Mouse (Mus musculus): ENCODE data around the gene Actg2. TPM values are rescaled to one million over a fixed set of nuclear protein-coding genes. Genes with fewer than 3 reads are reported as not detected.
A peak's percentile ranks its signal among the peaks of the same experiment; 100 is the strongest.

Actg2 gene
- polyA plus RNA-seq, 1 experiment from 2014 or later = 1.5 TPM

- Histone ChIP-seq H3K4me3 (replicated peaks) (peak overlapping the region; percentile 77), H3K9me3 (no peaks in the 10 kb centered on the region), H3K4me1 (replicated peaks) (peaks cover 20% of the 10 kb centered on the region), H3K27me3 (no peaks in the 10 kb centered on the region), H3K9ac (replicated peaks) (peak overlapping the region; percentile 51; the same call in 1 of the 2 replicates), H3K4me2 (replicated peaks) (peak overlapping the region; percentile 81), H3K36me3 (peaks cover 5% of the 10 kb centered on the region; the same call in 1 of the 2 replicates), H3K27ac (peak overlapping the region; percentile 69)
- WGBS = 35% methylated on average over 6 of the region's 6 CpGs
- ATAC-seq = peak; percentile 63; the same call in 1 of the 2 replicates
Measured at GRCm38 (mm10) chr6:83507168-83507546, 28.9 kb downstream of the Actg2 start.

GRCm38 (mm10) chr6:83506258-83507167 lies 29.6 kb downstream of the Actg2 start, which contains the start of gene Dguok:
Gene Dguok (minus strand): TSS chr6:83506969.
- Histone ChIP-seq H3K9me3 (no peaks in the 10 kb centered on the region), H3K27ac (peak within 1 kb of the TSS; percentile 92), H3K9ac (replicated peaks) (peak within 1 kb of the TSS; percentile 86), H3K27me3 (no peaks in the 10 kb centered on the region), H3K4me2 (replicated peaks) (peak within 1 kb of the TSS; percentile 81), H3K4me3 (replicated peaks) (peak within 1 kb of the TSS; percentile 77), H3K36me3 (peaks cover 5% of the 10 kb centered on the region; the same call in 1 of the 2 replicates), H3K4me1 (replicated peaks) (peaks cover 20% of the 10 kb centered on the region)
- under 1% methylated on average over 54 of the region's 54 CpGs for WGBS
- ATAC-seq = peak; percentile 100

DNA sequence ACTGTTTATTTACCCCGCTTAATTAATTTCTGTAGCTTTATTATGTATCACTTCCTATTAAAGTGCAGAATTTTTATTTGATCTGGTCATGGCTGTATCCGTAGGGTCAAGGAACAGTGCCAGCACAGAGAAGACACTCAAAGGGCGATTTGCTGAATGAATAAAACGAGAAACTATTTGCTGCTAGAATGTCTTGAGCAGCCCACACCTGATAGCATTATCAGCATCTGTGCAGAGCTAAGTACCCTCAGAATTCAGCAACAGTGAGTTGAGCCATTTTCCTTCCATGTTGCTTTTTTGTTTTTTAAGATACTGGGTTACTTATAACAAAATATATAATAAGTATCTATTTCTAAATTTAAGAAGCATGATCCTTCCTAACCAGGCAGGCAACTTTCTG lies 30.5 kb downstream of the Actg2 start:
- ATAC-seq = no peak
- WGBS = 94% methylated on average over 4 of the region's 4 CpGs
- Histone ChIP-seq H3K9me3 (no peaks in the 10 kb centered on the region), H3K27me3 (no peaks in the 10 kb centered on the region), H3K4me2 (replicated peaks) (peak overlapping the region; percentile 81), H3K27ac (no peak overlapping the region), H3K9ac (replicated peaks) (peak overlapping the region; percentile 86), H3K36me3 (peaks cover 6% of the 10 kb centered on the region; the same call in 1 of the 2 replicates), H3K4me1 (replicated peaks) (peaks cover 20% of the 10 kb centered on the region), H3K4me3 (replicated peaks) (peak overlapping the region; percentile 77)

DNA sequence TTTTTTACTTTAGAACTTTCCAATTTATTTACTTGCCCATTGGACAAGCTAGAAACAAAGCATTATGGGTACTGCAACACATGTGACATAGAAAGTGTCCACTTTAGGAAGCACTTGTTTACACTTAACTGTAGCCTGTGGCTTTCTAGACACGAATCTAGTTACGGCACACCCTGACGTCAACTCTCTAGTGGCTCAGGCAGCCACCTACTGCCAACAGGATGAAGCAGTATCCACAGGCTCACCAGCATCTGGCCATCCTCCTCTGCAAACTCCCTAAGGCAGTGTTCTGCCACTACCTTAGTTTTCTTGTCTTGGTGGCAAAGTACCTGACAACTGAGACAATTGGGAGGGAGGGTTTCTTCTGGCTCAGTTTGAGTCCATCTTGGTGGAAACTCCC lies 32.7 kb downstream of the Actg2 start:
- Histone ChIP-seq H3K36me3 (peaks cover 20% of the 10 kb centered on the region), H3K4me1 (replicated peaks) (peaks cover 20% of the 10 kb centered on the region), H3K9me3 (no peaks in the 10 kb centered on the region), H3K27ac (no peak overlapping the region), H3K4me3 (replicated peaks) (no peak overlapping the region), H3K9ac (replicated peaks) (no peak overlapping the region), H3K4me2 (replicated peaks) (no peak overlapping the region), H3K27me3 (no peaks in the 10 kb centered on the region)
- WGBS = 87% methylated on average over 3 of the region's 3 CpGs
- no peak for ATAC-seq

GRCm38 (mm10) chr6:83502656-83503055 lies 33.4 kb downstream of the Actg2 start:
- H3K36me3 ChIP-seq = peaks cover 26% of the 10 kb centered on the region

DNA sequence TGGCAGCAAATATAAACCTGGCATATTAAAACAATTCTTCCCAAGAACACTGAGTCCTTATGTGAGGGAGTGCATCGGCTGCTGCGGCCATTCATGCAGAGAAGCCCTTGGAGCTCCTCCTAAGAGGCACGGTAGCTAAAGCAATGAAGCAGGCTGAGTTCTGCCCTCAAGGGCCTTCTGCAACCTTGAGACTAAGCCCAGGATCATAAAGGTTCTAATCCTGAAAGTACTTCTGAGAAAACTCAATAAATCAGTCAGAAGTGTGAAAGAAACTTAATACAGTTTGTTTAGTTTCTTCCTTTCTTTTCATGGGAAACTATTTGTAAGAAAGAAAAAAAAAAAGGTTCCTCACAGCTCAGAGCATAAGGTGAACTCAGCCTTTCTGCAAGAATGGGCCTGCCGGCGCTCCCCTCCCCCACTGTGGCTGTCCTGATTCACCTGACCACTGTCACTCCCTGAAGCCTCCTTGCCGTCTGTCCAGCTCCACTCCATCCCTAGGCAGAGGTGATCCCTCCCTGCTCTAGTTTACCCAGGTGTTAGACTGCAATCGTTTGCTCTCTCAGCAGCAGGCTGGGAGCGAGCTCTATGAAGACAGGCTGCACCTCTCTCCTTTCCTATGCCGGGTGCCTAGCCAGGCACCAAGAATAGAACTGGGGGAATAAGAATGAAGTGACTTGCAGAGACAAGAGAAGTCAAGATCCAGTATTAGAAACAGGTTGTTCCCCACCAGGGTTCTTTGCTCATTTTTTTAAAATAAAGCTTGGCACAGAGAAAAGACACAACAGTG lies 34.3 kb downstream of the Actg2 start:
- H3K9ac ChIP-seq (replicated peaks) = no peak overlapping the region
- H3K4me1 ChIP-seq (replicated peaks) = peaks cover 14% of the 10 kb centered on the region
- H3K4me2 ChIP-seq (replicated peaks) = no peak overlapping the region
- H3K9me3 ChIP-seq = no peaks in the 10 kb centered on the region
- H3K27me3 ChIP-seq = no peaks in the 10 kb centered on the region
- 68% methylated on average over 9 of the region's 9 CpGs for WGBS
- H3K27ac ChIP-seq = no peak overlapping the region
- no peak for ATAC-seq
- no peak overlapping the region for H3K4me3 ChIP-seq (replicated peaks)
- H3K36me3 ChIP-seq = peaks cover 30% of the 10 kb centered on the region

More at GRCm38 (mm10) chr6:83502656-83503055, 33.4 kb downstream of the Actg2 start:
- no peak for ATAC-seq
- Histone ChIP-seq H3K27ac (no peak overlapping the region), H3K27me3 (no peaks in the 10 kb centered on the region), H3K4me3 (replicated peaks) (no peak overlapping the region), H3K4me1 (replicated peaks) (peaks cover 19% of the 10 kb centered on the region), H3K9ac (replicated peaks) (no peak overlapping the region), H3K9me3 (no peaks in the 10 kb centered on the region), H3K4me2 (replicated peaks) (no peak overlapping the region)
- WGBS = 84% methylated on average over 3 of the region's 3 CpGs

DNA sequence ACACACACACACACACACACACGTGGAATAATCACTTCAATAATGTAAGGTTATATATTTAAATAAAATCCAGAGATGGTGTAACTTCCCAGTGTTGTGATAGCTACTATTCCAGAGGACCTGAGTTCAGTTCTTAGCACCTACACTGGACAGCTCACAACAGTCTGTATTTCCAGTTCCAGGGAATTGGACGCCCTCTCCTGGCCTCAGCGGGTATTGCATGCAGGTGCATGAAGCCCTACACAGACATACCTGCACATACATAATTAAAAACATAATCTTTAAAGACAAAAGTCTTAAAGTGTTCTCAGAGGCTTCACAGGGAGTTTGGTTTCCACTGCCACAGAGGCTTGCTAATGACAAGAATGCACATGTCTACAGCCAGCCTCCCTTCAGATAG lies 35.6 kb downstream of the Actg2 start:
- no peak overlapping the region for H3K4me2 ChIP-seq (replicated peaks)
- 62% methylated on average over 3 of the region's 3 CpGs for WGBS
- no peak overlapping the region for H3K9ac ChIP-seq (replicated peaks)
- peaks cover 7% of the 10 kb centered on the region for H3K4me1 ChIP-seq (replicated peaks)
- H3K4me3 ChIP-seq (replicated peaks) = no peak overlapping the region
- no peak for ATAC-seq
- H3K27me3 ChIP-seq = no peaks in the 10 kb centered on the region
- H3K27ac ChIP-seq = no peak overlapping the region
- no peaks in the 10 kb centered on the region for H3K9me3 ChIP-seq
- peaks cover 39% of the 10 kb centered on the region for H3K36me3 ChIP-seq

GRCm38 (mm10) chr6:83499078-83499477 lies 37.0 kb downstream of the Actg2 start:
- no peak overlapping the region for H3K4me3 ChIP-seq (replicated peaks)
- no peaks in the 10 kb centered on the region for H3K27me3 ChIP-seq
- H3K36me3 ChIP-seq = peaks cover 42% of the 10 kb centered on the region
- 94% methylated on average over 10 of the region's 10 CpGs for WGBS
- no peak overlapping the region for H3K27ac ChIP-seq
- H3K9me3 ChIP-seq = no peaks in the 10 kb centered on the region
- ATAC-seq = no peak
- H3K4me1 ChIP-seq (replicated peaks) = no peaks in the 10 kb centered on the region
- no peak overlapping the region for H3K9ac ChIP-seq (replicated peaks)
- H3K4me2 ChIP-seq (replicated peaks) = no peak overlapping the region

DNA sequence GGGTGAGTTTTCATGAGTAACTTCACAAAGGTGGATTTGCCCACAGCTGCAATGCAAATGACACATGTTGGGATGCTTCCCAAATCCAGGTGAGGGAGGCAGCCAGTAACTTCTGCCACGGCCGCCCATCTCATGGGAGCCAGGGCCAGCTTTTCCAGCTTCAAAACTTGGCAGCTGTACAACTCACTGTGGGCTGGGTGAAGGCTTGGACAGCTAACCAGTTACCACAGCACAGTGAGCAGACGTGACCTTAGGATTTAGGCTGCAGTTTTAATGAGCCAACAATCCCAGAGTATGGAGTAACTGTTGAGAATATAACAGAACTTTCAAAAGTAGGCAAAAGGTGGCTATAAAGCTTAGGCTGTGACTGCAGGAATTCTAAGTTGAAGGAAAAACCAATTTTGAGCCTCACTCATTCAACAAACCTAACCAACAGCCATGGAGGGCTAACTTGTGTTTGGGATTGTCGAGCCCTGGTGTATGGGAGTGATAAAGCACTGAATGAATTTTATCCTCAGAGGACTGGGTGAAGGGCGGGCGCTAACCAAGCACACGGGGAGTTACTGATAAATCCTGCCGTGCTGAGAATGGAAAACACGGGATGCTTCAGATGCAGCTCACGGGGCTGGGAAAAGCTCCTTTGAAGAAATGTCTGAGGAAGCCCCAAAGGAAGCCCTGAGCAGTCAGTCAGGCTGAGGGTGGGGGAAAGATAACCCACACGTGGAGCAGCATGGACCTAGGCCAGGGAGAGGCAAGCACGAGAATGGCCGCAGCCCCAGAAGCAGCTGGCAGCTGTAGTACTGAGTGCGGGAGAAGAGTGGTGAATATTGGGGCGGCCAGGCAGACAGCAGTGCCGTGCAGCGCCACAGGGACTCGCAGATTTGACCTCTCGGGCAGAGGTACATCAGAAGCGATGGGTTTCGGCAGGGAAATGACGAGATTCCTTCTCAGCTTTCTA lies 39.0 kb downstream of the Actg2 start:
- H3K9ac ChIP-seq (replicated peaks) = no peak overlapping the region
- no peak overlapping the region for H3K27ac ChIP-seq
- no peak for ATAC-seq

DNA sequence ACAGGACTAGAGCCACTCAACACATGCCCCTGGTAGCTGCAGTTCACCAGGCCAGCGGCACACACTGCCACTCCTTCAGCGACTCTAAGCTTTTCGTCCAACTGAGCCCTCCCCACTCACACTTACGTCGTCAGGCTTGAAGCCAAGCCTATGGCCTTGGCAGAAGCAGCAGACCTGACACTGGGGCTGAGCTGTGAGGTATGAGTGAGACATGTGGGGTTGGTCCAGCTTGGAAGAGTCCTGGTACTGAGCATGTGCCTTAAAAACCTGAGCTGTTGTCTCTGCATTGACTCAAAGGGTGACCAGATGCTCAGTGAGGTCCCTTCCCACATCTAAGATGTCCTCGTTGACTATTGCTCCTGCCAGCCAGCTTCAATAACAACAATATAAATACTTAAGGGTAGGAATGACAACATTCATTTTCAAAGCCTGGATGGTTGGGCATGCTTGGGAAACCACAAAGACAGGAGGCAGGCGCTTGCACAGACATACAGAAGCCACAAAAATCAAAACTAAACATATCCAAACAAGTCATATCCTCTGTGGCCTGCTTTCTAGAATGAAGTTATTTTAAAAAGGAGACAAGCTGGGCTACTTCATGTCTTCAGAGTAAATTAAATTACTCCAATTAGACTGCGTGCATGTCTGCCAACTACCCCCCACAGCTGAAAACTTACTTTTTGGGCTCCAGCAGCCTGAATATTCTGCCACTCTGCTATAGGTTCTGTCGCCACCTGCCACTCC lies 39.9 kb downstream of the Actg2 start:
- Histone ChIP-seq H3K9ac (replicated peaks) (no peak overlapping the region), H3K27ac (no peak overlapping the region), H3K36me3 (peaks cover 53% of the 10 kb centered on the region), H3K4me2 (replicated peaks) (no peak overlapping the region), H3K27me3 (no peaks in the 10 kb centered on the region), H3K9me3 (no peaks in the 10 kb centered on the region), H3K4me3 (replicated peaks) (no peak overlapping the region), H3K4me1 (replicated peaks) (no peaks in the 10 kb centered on the region)
- WGBS = 90% methylated on average over 9 of the region's 9 CpGs
- no peak for ATAC-seq

More for the DNA sequence above, 39.0 kb downstream of the Actg2 start:
- no peaks in the 10 kb centered on the region for H3K27me3 ChIP-seq
- peaks cover 48% of the 10 kb centered on the region for H3K36me3 ChIP-seq
- H3K4me2 ChIP-seq (replicated peaks) = no peak overlapping the region
- H3K4me1 ChIP-seq (replicated peaks) = no peaks in the 10 kb centered on the region
- WGBS = 87% methylated on average over 22 of the region's 22 CpGs
- no peaks in the 10 kb centered on the region for H3K9me3 ChIP-seq
- no peak overlapping the region for H3K4me3 ChIP-seq (replicated peaks)

DNA sequence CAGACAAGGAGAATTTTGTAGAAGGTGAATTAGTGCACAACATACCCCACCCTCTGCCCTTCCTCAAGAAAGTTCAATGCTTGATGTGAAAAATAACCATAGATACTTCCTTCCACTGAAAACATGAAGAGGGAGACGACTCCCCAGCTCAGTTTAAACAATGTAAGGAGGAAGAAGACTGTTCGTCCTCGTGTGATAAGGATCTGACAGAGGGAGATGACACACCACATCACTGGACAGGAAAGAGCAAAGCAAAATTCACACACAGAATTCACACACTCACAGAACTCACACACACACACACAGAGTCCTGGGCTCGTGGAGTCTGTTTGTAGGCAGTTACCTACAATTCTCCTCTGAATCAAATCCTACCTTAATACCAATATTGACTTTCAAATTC lies 45.4 kb downstream of the Actg2 start:
- Histone ChIP-seq H3K27me3 (no peaks in the 10 kb centered on the region), H3K4me1 (replicated peaks) (no peaks in the 10 kb centered on the region), H3K4me2 (replicated peaks) (no peak overlapping the region), H3K27ac (no peak overlapping the region), H3K9ac (replicated peaks) (no peak overlapping the region), H3K9me3 (no peaks in the 10 kb centered on the region), H3K4me3 (replicated peaks) (no peak overlapping the region), H3K36me3 (peaks cover 73% of the 10 kb centered on the region)
- no peak for ATAC-seq
- WGBS = 87% methylated on average over 4 of the region's 4 CpGs
